Mouse (Mus musculus) neural tube, embryonic 11.5 days (tissue): ENCODE data around the gene Gfy. TPM values are rescaled to one million over a fixed set of nuclear protein-coding genes. Genes with fewer than 3 reads are reported as not detected.

Source experiments
- ATAC-seq: fragments of 200-750 bp; cut with Nextera tagmentation; 2 replicates; pipeline ENCODE4 v1.8.0; 2017; ENCODE audit warnings: moderate number of reproducible peaks, mild to moderate bottlenecking, moderate TSS enrichment, moderate library complexity; ENCODE audit not compliant: insufficient read depth, low FRiP score, low TSS enrichment
- DNase-seq: peaks from one replicate; pipeline ENCODE4 v3.0.0-alpha.2; 2015; ENCODE audit warnings: low spot score
- H3K27ac ChIP-seq: fragments of 300-500 bp; sonication (generic); 2 replicates; pipeline ENCODE4 v1.5.1; 2014; ENCODE audit warnings: low read depth, mild to moderate bottlenecking, low read length
- H3K27me3 ChIP-seq: fragments of 300-500 bp; sonication (generic); 2 replicates; pipeline ENCODE4 v1.6.1; 2014; ENCODE audit warnings: mild to moderate bottlenecking, low read length, mixed read lengths; ENCODE audit not compliant: control insufficient read depth, insufficient read depth
- H3K36me3 ChIP-seq: fragments of 300-500 bp; sonication (generic); 2 replicates; pipeline ENCODE4 v1.6.1; 2014; ENCODE audit warnings: mild to moderate bottlenecking, low read length, moderate library complexity, mixed read lengths; ENCODE audit not compliant: control insufficient read depth, insufficient read depth
- H3K4me1 ChIP-seq: fragments of 300-500 bp; sonication (generic); 2 replicates; pipeline ENCODE4 v1.6.1; 2014; ENCODE audit warnings: low read length, mixed read lengths; ENCODE audit not compliant: control insufficient read depth, insufficient read depth
- H3K4me2 ChIP-seq: fragments of 300-500 bp; sonication (generic); 2 replicates; pipeline ENCODE4 v1.6.1; 2014; ENCODE audit warnings: low read depth, mild to moderate bottlenecking, moderate library complexity
- H3K4me3 ChIP-seq: fragments of 300-500 bp; sonication (generic); 2 replicates; pipeline ENCODE4 v1.5.1; 2014; ENCODE audit warnings: low read depth, low read length
- H3K9ac ChIP-seq: fragments of 300-500 bp; sonication (generic); 2 replicates; pipeline ENCODE4 v1.6.1; 2014; ENCODE audit warnings: mild to moderate bottlenecking, low read length
- H3K9me3 ChIP-seq: fragments of 300-500 bp; sonication (generic); 2 replicates; pipeline ENCODE4 v1.6.1; 2016; ENCODE audit warnings: low read length; ENCODE audit not compliant: control insufficient read depth
- WGBS: fragments of 180-500 bp; shearing (Covaris S2); extraction: QIAGEN DNeasy Blood & Tissue Kit; methylation state at CpG from one replicate; pipeline ENCODE4 v1.1.7; 2014; 5-methylcytosine and 5-hydroxymethylcytosine counted together
- polyA plus RNA-seq: library from polyadenylated mRNA; unstranded; fragments of >200 nt; fragmentation: Nextera tagmentation; extraction: Ambion mirVana; gene quantifications from 2 replicates; pipeline ENCODE4 v1.2.1, GENCODE M21; 2014

Gfy gene
- polyA plus RNA-seq, 1 experiment from 2014 or later, result not detected

GRCm38 (mm10) chr7:45144368-45145174, 34.8 kb downstream of the Gfy start:
- Histone ChIP-seq H3K4me1 (no peaks in the 10 kb centered on the region), H3K27me3 (no peaks in the 10 kb centered on the region), H3K4me2 (no peak overlapping the region), H3K4me3 (no peak overlapping the region), H3K9ac (no peak overlapping the region), H3K9me3 (no peaks in the 10 kb centered on the region), H3K36me3 (peaks cover 6% of the 10 kb centered on the region; the same call in 1 of the 2 replicates), H3K27ac (no peak overlapping the region)
- ATAC-seq (no peak), DNase-seq (no peak)
- WGBS, result 92% methylated on average over 13 of the region's 13 CpGs

GRCm38 (mm10) chr7:45141914-45142313, 37.5 kb downstream of the Gfy start:
- no peaks in the 10 kb centered on the region for H3K9me3 ChIP-seq
- DNase-seq (no peak), ATAC-seq (no peak)
- H3K27ac ChIP-seq, result no peak overlapping the region
- no peak overlapping the region for H3K9ac ChIP-seq
- no peak overlapping the region for H3K4me2 ChIP-seq
- 89% methylated on average over 5 of the region's 5 CpGs for WGBS
- peaks cover 4% of the 10 kb centered on the region; the same call in 1 of the 2 replicates for H3K36me3 ChIP-seq
- H3K27me3 ChIP-seq, result no peaks in the 10 kb centered on the region
- H3K4me1 ChIP-seq, result no peaks in the 10 kb centered on the region
- H3K4me3 ChIP-seq, result no peak overlapping the region

GRCm38 (mm10) chr7:45141319-45141718, 38.0 kb downstream of the Gfy start:
- no peak overlapping the region for H3K27ac ChIP-seq
- H3K27me3 ChIP-seq, result no peaks in the 10 kb centered on the region
- ATAC-seq, result no peak
- no peak for DNase-seq
- H3K36me3 ChIP-seq, result peaks cover 4% of the 10 kb centered on the region; the same call in 1 of the 2 replicates
- 92% methylated on average over 3 of the region's 3 CpGs for WGBS
- no peaks in the 10 kb centered on the region for H3K4me1 ChIP-seq
- H3K4me3 ChIP-seq, result no peak overlapping the region
- H3K9ac ChIP-seq, result no peak overlapping the region
- no peaks in the 10 kb centered on the region for H3K9me3 ChIP-seq
- no peak overlapping the region for H3K4me2 ChIP-seq

DNA sequence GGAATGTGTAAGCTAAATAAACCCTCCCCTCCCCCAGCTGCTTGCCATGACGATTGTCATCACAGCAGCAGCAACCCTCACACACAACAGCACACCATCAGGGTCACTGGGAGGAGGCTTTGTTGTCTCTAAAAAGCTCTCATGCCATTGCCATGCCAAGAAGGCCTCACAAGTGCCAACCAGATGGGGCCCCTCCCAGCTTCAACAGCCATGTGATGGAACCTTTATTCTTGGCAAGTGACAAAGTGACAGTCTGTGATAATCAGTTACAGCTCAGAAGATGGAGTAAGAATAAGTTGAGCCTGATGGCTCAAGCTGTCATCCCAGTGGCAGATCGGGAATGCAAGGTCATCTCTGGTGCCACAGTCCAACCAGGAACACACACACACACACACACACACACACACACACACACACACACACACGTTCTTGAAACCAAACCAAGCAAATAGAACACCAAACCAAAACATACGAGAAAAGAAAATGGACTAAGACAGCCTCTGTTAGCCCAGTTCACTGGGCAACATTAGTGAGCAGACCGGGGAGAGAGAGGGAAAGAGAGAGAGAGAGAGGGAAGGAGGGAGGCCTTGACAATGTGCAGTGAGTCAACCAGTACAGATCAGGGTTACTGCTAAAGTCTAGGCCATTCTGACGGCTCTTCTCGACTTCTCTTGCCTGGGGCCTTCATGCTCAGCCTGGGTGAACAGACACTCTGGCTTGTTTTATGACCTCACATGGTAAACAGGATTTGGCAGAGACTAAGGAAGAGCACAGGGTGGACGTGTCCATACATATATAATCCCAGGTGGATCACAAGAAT, 39.3 kb downstream of the Gfy start:
- WGBS, result 77% methylated on average over 8 of the region's 8 CpGs

GRCm38 (mm10) chr7:45138403-45138802, 41.0 kb downstream of the Gfy start:
- Histone ChIP-seq H3K9me3 (no peaks in the 10 kb centered on the region), H3K27ac (no peak overlapping the region), H3K4me3 (no peak overlapping the region), H3K4me1 (no peaks in the 10 kb centered on the region), H3K27me3 (no peaks in the 10 kb centered on the region), H3K4me2 (no peak overlapping the region), H3K9ac (no peak overlapping the region), H3K36me3 (peaks cover 4% of the 10 kb centered on the region; the same call in 1 of the 2 replicates)
- ATAC-seq, result no peak
- no peak for DNase-seq
- WGBS, result 88% methylated on average over 1 of the region's 1 CpGs

More for the DNA sequence above, 39.3 kb downstream of the Gfy start:
- H3K9me3 ChIP-seq, result no peaks in the 10 kb centered on the region
- DNase-seq (no peak), ATAC-seq (no peak)
- H3K4me3 ChIP-seq, result no peak overlapping the region
- no peak overlapping the region for H3K4me2 ChIP-seq
- no peaks in the 10 kb centered on the region for H3K27me3 ChIP-seq
- H3K36me3 ChIP-seq, result peaks cover 4% of the 10 kb centered on the region; the same call in 1 of the 2 replicates
- no peak overlapping the region for H3K9ac ChIP-seq
- H3K4me1 ChIP-seq, result no peaks in the 10 kb centered on the region
- H3K27ac ChIP-seq, result no peak overlapping the region

DNA sequence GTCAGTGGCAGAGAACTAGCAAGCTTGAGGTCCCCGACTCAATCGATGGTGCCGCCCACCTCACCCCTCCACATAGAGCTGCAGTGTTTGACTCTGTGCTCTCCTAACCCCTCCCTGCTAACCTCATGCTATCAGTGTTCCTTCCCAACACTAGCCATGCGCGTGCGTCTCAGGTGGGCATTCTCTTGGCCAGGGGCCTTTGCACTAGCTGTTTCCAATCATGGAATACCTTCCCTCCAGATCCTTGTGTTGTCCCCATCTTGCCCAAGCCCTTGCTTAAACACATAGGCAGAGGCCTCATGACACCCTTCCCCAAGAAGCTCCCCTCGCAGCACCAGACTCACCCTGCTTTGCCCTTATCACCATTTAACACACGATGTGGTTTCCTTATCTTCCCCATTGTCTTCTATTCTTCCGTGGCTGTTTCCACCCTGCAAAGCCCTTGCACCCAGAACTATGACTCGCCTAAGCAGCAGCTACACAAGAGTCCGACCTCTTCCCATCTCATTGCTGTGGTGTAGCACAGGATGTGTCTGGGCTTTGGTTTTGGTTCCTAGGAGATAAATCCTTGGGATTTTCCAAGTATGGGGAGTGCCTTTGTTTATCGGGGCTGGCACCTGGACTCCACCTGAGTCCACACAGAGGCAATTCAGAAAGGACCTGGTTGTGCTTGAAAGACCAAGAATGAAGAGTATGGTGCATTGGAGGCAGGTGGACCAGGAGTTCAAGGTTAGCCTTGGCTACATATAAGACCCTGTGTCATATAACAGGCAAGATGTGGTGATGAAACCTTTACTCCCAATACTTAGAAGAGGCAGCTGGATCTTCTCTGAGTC, 42.0 kb downstream of the Gfy start:
- 83% methylated on average over 12 of the region's 12 CpGs for whole genome bisulfite sequencing
- no peak overlapping the region for H3K27ac ChIP-seq

DNA sequence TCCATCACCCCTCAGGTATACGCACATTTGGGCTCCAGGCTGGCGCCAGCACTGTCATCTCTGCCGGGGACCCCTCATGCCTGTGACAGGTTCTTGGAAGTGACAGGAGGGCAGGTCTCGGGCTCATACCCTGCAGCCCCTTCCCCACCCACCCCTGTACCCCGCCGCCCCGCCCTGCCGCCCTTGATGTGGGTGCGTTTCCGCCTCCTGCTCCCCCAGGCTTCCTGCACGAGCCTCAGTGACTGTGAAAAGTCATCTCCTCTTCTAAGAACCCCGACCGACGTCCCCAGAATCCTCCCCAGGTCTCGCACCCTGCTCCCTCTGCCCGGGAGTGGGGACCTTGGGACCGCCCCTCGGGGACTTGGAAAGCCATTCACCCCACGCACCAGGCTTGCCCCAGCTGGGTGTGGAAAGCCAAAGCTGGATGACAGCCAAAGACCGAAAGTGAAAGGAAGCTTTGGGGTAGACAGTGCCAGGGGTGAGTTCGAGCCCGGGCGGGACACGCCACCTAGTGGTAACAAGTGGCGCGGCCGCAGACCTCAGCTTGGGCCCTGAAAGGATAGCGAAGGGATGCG, 43.3 kb downstream of the Gfy start, which contains the start of the genes Gm45713 and Flt3l:
Gm45713 (minus strand) TSS at position 239 of the 575 bp plus-strand sequence.
Flt3l (minus strand) TSS at position 440 of the 575 bp plus-strand sequence.
- WGBS, result 3% methylated on average over 29 of the region's 29 CpGs

More for the DNA sequence above, 42.0 kb downstream of the Gfy start:
- H3K36me3 ChIP-seq, result no peaks in the 10 kb centered on the region
- no peak for ATAC-seq
- no peaks in the 10 kb centered on the region for H3K9me3 ChIP-seq
- no peaks in the 10 kb centered on the region for H3K4me1 ChIP-seq
- no peaks in the 10 kb centered on the region for H3K27me3 ChIP-seq
- no peak overlapping the region for H3K9ac ChIP-seq
- no peak for DNase-seq
- H3K4me3 ChIP-seq, result no peak overlapping the region
- H3K4me2 ChIP-seq, result no peak overlapping the region

GRCm38 (mm10) chr7:45135370-45135769, 44.0 kb downstream of the Gfy start:
- Histone ChIP-seq H3K36me3 (no peaks in the 10 kb centered on the region), H3K27me3 (no peaks in the 10 kb centered on the region), H3K4me2 (peak overlapping the region; percentile 66), H3K27ac (no peak overlapping the region), H3K4me3 (peak overlapping the region; percentile 42; the same call in 1 of the 2 replicates), H3K4me1 (no peaks in the 10 kb centered on the region), H3K9ac (no peak overlapping the region), H3K9me3 (no peaks in the 10 kb centered on the region)
- ATAC-seq (no peak), DNase-seq (no peak)
- WGBS, result 69% methylated on average over 3 of the region's 3 CpGs

More for the DNA sequence above, 43.3 kb downstream of the Gfy start, which contains the start of the genes Gm45713 and Flt3l:
- H3K36me3 ChIP-seq, result no peaks in the 10 kb centered on the region
- no peak within 1 kb of the TSS for H3K27ac ChIP-seq
- H3K9me3 ChIP-seq, result no peaks in the 10 kb centered on the region
- H3K9ac ChIP-seq, result peak within 1 kb of the TSS; percentile 55
- peak within 1 kb of the TSS; percentile 66 for H3K4me2 ChIP-seq
- no peaks in the 10 kb centered on the region for H3K4me1 ChIP-seq
- DNase-seq (peak; percentile 86), ATAC-seq (peak; percentile 78)
- H3K27me3 ChIP-seq, result no peaks in the 10 kb centered on the region
- H3K4me3 ChIP-seq, result peak within 1 kb of the TSS; percentile 42
